Mouse (Mus musculus): ENCODE measurements around the gene N4bp2l2. TPM values are rescaled to one million over a fixed set of nuclear protein-coding genes. Genes with fewer than 3 reads are reported as not detected.
A peak's percentile ranks its signal among the peaks of the same experiment; 100 is the strongest.

The N4bp2l2 gene
- polyA plus RNA-seq, 1 experiment, result 37.8 TPM

- DNase-seq (ENCODE audit: extremely low spot score in 1 of 2, low spot score in 1 of 2), result no peak
Measured at GRCm38 (mm10) chr5:150570496-150571219, 95.3 kb downstream of the N4bp2l2 start.

DNA sequence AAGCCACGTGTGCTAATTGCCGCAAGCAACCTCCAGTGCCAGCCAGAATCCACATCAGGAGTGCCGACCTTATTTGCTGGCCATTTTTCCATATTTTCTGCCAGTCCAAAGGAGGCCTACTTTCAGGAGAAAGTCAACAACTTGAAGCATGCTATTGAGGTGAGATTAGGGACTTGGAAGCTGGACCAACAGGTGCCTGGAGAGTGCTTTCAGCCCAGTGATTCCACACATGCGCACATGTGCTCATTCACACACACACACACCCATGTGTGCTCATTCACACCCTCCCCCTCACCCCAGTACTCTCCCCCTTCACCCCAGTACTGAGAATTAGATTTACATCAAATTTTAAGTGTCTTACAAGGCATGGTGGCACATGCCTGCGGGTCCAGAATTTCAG lies 99.0 kb downstream of the N4bp2l2 start:
- DNase-seq (ENCODE audit: extremely low spot score in 1 of 2, low spot score in 1 of 2), result no peak

DNA sequence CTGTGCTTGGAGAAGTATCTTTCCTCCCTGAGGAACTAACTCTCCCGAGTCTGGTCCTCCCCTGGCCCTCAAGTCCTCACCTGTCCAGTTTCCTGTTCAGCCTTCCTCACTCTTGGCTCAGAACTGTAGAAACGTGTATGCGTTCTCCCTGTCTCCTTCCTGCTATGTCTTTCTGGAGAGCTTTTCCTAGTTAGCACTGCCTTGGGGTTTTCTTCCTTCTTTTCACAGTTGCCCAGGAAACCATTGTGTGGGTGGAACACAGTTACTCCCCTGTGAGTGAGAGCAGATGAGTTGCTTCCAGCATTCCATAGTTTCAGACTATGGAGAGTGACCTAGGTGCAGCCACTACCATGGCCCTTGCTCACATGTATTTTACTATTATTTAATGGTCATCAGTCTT lies 99.8 kb downstream of the N4bp2l2 start:
- peak; percentile 64 to 85 for DNase-seq (ENCODE audit: extremely low spot score in 1 of 2, low spot score in 1 of 2)

DNA sequence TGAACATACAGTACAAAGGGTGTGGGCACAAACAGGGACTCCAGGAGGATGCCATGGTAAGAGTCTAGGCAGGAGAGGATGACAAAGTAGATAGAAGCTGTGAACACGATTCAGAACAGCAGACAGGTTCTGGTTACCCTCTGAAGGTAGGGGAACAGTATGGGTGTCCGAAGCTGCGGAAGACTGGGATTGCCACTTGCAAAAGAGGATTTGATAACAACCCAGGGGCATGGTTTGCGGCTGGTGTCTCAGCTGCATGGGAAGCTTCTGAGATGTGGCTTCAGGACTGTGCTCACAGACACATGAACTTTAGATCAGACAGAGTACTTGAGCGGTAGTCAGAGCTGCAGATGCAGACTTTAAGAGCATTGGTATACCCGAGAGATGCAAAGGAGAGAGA lies 101.6 kb downstream of the N4bp2l2 start:
- no peak for DNase-seq (ENCODE audit: extremely low spot score in 1 of 2, low spot score in 1 of 2)

DNA sequence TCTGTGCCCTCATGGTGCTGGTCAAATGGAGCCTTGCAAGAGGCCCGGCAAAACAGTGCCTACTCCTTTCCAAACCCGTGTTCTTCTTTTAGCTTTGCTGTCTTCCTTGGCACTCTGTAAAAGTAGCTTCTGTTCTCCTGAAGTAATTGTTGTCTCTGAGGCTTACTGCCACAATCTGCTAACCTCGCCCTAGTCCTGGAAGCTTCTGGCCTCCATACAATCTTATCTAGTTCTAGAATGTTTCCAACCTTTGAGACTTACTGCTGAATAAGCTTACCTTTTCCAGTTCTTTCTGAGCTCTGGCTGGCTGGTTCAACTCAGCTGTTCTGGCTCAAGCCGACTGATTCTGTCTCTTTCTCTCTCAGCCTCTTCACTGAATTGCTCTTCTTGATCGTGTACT lies 104.2 kb downstream of the N4bp2l2 start:
- DNase-seq (ENCODE audit: extremely low spot score in 1 of 2, low spot score in 1 of 2), result no peak

DNA sequence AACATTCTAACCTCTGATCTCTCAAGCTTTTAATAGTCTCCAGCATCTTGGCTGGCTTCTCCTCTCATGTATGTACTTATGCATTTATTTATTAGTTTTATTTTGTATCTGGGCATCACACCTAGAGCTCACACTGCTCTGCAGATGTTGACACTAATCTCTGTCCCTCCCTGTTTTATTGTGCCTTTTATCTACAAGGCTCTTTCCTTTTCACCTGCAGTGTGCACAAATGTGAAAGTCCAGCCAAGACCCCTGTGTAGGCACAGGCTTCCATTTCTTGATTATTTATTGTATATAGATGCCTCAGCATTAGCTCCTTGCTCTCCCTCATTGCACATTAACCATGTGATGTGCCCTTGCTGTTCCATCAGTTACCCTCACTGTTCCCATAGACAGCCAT lies 104.6 kb downstream of the N4bp2l2 start:
- no peak for DNase-seq (ENCODE audit: extremely low spot score in 1 of 2, low spot score in 1 of 2)

GRCm38 (mm10) chr5:150560851-150561250 lies 105.1 kb downstream of the N4bp2l2 start:
- DNase-seq (ENCODE audit: extremely low spot score in 1 of 2, low spot score in 1 of 2), result no peak

GRCm38 (mm10) chr5:150559519-150560103 lies 106.4 kb downstream of the N4bp2l2 start:
- no peak for DNase-seq (ENCODE audit: extremely low spot score in 1 of 2, low spot score in 1 of 2)

Other genes with a start within 250 kb of the N4bp2l2 start
- gene Zar1l, start 148.0 kb downstream of the N4bp2l2 start, polyA plus RNA-seq (2012; rRNA removed), result 0.10 and 0.48 TPM in 2 replicates
- gene Brca2, start 143.6 kb downstream of the N4bp2l2 start, polyA plus RNA-seq (2012; rRNA removed), result 6.6 and 9.4 TPM in 2 replicates
- 52.8 TPM in 2 replicates for gene N4bp2l1, start 69.0 kb downstream of the N4bp2l2 start, polyA plus RNA-seq (2012; rRNA removed)
- gene Pds5b, start 7.6 kb upstream of the N4bp2l2 start, polyA plus RNA-seq (2012; rRNA removed), result 29.9 and 33.9 TPM in 2 replicates

All from frontal cortex, adult 2 months (tissue).